Mouse (Mus musculus): Measurements from ENCODE around the gene Taco1.
"Not testable (repeated sequence)": the region's sequence is repeated elsewhere in the genome, so short reads cannot be mapped to it uniquely, and the experiment has no call there.

Gene Taco1

DNA sequence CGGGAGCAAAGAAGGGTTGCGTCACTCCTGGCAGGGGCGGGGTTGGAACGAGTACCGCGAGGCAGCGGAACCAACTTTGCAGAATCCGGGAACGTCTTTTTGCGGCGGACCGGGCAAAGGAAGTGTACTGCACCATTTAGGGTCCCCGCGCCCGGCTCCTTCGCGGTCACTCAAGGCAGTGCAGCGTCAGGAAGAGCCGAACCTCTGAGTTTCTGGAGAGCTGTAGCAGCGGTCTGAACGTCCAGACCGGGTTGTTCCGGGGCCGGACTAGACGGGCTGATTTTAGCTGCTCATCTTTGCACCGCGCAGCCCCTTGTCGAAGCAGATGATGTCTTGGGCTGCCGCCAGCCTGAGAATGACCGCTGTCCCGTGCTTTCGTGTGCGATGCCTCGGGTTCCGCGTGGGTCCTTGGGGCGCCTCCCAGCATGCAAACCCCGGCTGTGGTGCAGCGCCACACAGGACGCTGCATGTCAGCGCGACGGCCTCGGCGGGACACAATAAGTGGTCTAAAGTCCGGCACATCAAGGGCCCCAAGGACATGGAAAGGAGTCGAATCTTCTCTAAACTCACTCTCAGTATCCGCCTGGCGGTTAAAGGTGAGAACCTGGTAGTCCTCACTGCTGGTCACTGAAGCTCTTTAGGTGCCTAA lies at the start of gene Taco1:
TSS of gene Taco1 (plus strand) at position 139 of the 649 bp plus-strand sequence.
- DNase-seq = peak; percentile 98

DNA sequence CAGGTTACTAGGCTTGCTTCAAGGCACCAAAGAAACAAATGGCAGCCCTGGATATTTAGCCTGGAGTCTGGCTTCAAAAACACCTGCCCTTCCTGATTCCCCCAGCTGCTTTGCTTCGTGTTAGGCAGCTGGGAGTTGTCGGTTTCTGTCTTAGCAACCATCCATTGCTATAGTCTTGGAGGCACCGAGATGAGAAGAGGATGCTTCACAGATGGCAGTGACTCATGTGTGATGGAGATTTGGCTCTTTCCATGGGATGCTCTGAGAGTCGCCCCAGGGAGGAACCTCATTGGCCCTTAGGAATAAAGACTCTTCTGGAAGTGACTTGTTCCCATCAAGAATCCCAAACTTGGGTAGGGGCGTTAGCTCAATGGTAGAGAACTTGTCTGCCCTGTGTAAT lies 49.4 kb upstream of the Taco1 start:
- no peak for DNase-seq

DNA sequence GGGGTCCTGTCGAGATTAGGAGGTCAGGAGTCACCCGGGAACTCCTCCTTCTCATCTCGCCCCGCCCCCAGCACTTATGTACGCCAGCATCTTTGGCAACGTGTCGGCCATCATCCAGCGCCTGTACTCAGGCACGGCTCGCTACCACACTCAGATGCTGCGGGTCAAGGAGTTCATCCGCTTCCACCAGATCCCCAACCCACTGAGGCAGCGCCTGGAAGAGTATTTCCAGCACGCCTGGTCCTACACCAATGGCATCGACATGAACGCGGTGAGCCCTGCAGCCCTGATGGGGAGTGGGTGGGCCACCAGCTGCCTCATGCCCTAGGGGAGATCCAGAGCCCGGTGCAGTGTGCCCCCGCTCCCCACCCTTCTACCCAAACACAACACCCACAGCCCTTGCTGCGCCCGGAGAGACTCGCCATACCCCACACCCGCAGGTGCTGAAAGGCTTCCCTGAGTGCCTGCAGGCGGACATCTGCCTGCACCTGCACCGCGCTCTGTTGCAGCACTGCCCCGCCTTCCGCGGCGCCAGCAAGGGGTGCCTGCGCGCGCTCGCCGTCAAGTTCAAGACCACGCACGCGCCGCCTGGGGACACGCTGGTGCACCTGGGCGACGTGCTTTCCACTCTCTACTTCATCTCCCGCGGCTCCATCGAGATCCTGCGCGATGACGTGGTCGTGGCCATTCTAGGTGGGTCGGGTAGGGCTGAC lies 45.7 kb upstream of the Taco1 start:
- peak; percentile 46 to 59 for DNase-seq

DNA sequence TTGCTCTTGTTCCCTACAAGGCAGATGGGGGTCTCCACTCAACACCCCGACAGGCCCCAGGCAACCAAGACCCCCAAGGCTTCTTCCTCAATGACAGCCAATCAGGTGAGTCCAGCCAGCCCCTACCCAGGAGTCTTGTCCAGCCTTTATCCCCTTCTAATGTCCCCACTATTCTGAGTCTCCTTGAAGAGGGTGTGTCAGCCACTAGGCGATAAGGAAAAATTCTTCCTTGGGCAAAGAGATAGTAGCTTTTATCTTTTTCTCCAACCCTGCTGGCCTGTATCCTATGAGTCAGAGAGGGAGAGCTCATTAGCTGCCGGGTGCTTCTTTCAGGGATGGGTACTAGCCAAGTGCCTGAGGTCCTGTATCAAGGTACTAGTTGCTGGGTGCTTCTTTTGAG lies 40.1 kb upstream of the Taco1 start:
- DNase-seq = no peak

DNA sequence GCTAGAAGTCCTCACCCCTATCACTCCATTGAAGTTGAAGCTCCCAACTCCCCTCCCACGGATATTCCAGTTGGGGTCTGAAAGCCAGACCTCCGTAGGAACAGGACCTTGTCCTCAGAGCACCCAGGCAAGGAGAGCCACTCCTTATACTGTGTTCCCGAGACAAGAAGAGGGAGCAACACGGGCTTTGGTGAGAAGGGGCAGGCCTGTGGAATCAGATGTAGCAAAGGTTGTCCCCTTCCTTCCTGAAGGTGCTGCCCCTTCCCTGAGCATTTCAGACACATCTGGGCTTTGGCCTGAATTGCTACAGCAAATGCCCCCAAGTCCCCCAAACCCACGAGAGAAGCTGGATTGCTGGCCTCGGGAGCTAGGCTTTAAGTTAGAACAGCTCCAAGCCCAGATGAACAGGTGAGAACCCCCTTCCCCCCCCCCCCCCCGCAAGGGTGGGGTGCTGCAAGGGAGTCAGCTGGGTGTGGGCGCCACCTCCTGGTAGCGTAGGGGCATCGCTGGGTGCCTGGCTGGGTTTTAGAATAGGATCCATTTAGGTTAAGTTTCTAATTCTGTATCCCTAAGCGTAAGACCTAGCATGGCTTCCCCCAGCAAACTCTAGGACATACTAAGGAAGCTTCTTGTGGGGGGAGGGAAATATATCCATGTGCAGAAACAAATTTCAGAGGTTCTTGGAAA lies 39.3 kb upstream of the Taco1 start:
- peak; percentile 78 to 85 for DNase-seq

DNA sequence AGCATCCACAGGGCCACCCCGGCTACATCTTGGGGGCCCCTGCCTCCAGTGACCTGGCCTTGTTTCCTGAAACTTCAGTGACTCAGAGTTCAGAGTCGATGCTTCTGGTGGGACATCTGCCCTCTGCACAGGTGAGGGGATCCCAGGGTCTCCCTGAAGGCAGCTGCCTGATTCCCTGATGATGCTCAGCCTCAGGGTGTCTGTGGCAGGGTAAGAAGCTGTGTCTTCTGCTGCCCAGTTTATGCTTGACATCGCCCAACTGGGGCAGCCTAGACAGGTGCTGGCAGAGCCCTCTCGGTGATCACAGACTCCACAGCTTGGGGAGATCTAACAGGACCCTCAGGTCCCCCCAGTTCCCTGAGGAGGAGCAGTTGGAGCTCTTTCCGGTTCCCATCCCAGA lies 38.3 kb upstream of the Taco1 start:
- DNase-seq = no peak

DNA sequence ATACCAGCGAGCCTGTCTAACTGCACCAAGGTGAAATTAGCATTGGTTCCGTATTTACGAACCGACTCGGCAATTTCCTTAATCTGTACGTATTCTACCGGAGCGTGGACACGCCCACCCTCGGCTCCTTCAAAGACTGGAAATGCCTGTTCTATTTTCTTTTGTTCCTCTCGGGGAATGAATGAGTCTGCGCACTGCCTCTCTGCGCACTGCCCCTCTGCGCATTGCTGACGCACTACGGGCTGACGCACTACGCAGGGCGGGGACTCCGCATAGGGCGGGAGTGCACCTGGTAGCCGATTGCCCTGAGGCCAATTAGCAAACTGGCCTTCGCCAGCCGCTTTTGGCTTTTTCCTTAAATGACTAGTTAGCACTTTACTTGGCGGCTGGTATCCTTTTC lies 33.8 kb upstream of the Taco1 start:
- DNase-seq = not testable (repeated sequence)

DNA sequence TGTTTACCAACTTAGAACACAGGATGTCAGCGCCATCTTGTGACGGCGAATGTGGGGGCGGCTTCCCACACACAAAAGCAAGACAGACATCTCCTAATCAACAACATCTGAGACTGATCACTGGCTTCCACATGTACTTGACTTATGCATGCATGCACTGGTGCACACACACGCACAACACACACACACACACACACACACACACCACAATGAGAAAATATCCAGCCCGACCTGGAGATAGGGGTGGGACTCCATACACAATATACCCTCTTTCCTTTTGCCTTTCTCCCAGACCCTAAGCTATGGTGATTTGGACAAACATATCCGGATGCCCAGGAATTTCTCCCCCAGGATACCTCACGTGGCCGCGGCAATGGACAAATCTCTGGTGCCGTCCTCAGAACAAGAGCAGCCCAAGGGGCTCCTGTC lies 32.4 kb upstream of the Taco1 start:
- DNase-seq = peak in 1 of 2 experiments; percentile 40

DNA sequence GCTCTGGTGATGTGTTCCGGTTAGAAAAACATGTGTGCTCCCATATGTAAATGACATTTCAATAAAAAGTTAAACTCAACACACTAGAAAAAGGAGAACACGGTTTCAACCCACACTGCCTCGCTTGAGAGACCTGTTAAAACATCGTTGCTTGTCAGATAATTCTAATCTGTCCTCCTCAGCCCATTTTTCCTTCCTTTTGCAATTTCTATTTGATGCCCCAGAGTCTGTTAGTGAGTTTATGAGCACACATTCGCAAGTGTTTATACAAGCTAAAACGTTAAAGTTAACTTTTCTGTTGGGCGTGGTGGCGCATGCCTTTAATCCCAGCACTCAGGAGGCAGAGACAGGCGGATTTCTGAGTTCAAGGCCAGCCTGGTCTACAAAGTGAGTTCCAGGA lies 30.9 kb upstream of the Taco1 start:
- DNase-seq = no peak

DNA sequence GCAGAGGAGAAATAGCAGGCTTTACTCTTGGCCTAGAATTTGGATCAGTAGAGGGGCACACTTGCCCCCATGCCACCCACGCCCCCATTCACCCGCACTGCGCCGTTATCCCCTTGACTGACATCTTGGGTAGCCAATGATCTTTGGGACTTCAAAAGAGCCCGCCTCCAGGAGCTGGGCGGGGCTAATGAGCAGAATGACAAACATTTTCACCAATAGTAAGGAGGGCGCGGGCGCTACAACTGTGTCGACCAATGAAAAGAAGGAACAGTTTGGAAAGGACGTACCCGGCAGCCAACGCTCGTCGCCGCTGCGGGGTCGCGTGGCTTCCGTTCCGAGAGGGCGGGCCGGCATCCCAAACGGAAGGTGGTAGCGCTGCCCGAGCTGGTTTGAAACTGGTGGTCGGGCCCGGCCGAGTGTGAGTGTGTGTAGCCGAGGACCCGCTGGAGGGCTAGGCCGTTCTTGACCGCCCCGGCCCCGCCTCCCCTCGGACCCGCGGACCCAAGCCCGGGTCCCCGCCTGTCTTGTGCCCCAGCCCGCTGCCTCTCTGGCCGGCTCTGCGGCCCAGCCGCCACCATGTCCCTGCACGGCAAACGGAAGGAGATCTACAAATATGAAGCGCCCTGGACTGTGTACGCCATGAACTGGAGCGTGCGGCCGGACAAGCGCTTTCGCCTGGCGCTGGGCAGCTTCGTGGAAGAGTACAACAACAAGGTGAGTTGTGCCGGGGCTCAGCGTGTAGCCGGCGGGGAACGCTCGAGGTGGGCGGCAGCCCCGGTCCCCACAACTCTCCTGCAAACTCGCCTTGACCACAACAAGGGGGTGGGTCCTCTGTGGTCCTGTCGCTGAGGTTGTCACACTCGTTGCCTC lies 29.1 kb upstream of the Taco1 start, which contains the start of gene Dcaf7:
TSS of gene Dcaf7 (plus strand) at position 325 of the 870 bp plus-strand sequence.
- DNase-seq = peak; percentile 98 to 99

DNA sequence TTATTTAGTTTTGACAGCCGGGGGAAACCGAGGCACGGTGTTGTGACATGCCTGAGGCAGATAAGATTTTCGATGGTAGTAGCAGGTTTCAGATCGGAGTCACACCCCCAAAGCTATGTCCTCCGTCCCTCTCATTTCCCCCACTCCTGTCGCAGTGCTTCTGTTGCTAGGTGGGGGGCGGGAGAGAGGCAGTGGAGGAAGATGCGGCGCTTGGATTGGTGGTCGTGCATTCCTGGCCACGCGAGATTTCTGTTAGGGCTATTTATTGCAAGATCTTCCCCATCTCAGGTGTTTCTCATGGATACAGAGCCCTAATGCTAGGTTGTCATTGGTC lies 28.5 kb upstream of the Taco1 start:
- DNase-seq = peak; percentile 88 to 93

DNA sequence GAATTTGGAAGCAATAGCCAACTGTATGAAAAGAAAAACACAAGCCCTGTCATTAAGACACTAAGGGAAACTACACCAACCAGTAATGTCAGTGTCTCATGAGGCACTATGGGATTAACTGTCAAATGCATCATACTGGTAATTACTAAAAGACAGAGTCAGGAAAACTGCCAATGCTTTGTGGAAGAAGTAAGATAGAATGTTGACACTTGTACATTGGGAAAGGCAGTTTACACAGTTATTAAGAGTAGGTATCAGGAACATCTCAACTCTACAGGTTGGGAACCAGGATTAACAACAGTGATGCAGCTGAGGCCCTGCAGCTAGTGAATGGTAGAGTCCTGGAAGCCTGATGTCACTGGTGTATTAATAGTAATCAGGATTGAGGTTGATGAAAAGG lies 21.5 kb upstream of the Taco1 start:
- no peak for DNase-seq

DNA sequence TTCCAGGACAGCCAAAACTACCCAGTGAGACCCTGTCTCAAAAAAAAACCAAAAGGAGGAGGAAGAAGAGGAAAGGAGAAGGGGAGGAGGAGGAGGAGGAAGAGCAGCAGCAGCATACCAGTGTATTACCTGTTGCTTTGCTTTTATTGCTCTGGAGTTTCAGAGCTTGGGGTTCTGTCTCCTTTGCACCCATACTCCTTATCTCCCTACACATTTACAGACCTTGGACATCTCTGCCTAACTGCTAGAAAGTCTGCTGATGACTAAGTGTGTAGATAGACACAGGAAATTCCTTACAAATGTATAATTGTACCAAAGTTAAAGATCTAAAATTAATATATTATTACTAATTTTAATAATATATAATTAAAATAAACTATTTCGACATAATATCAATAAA lies 20.6 kb upstream of the Taco1 start:
- DNase-seq = no peak

DNA sequence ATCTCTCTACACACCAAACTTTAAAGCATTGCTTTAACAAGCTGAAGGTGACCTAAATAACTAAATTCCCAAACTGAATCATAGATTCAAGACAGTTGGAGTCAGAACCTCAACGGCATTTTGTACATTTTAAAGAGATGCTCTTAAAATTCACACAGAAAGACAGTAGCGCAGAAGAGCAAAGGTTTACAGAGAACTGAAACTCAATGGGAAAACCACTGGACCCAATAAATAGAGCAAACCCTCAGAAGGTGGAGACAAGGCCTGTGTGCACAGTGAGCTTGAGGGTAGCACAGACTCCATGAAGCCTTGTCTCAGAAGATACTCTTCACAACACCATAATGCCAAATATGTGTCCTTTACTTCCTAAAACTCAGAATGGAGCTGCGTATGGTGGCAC lies 20.1 kb upstream of the Taco1 start:
- no peak for DNase-seq

DNA sequence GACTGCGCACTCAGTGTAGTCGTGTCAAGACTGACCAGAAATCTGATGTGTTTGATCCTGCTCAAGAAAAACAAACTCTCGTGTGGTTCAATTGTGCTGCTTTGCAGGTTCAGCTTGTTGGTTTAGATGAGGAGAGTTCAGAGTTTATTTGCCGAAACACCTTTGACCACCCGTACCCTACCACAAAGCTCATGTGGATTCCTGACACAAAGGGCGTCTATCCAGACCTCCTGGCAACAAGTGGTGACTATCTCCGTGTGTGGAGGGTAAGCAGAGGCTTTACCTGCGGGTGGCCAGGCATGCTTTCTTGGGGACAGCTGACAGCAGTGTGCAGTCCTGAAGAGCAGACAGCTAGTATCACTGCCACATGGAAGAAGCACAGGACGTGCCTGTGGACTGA lies 19.3 kb upstream of the Taco1 start:
- no peak for DNase-seq

DNA sequence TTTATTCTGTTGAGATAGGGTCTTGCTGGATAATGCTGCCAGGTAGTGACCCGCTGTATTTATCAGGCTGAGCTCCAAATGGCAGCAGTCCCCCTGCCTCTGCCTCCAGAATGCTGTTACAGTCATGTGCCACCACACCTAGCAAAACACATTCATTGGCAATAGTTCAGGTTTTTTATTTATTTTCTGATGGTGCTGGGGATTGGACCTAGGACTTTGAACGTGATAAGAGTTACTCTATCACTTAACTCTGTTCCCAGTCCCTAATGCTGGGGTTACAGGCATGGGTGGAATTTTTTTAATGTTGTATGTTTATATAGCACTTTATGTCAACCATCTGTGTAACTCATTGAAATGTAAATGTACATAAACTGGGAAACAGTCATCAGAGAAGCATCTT lies 11.9 kb upstream of the Taco1 start:
- DNase-seq = no peak

DNA sequence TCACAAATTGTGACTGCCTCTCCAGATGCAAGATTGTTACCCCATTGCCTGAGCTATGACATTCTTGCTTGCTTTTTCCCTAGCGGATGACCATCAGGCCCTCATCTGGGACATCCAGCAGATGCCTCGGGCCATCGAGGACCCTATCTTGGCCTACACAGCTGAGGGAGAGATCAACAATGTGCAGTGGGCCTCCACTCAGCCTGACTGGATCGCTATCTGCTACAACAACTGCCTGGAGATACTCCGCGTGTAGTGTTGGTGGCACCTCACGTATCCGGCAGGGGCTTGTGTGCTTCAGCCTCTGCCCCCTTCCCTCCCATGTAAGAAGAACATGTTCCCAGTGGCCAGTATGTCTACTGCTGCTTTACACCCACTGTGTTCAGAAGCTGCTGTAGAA lies 11.3 kb upstream of the Taco1 start:
- DNase-seq = no peak

DNA sequence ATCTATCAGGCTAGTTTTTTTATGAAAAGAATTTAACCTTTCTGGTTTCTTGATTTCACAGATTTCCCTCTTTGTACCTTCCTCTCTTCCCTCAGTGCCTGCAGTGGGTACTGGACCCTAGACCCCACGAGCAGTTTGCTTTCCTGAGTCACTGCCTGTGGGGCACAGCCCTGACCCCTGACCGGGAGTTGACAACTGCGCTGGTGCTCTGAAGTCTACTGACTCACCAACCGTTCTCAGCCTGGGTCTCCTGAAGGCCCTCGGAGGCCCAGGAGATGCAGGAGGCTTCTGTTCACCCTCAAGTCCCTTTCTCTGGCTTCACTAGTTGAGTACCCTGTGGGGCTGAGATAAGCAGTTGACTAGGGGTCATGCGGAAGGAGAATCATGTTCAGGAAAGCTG lies 10.5 kb upstream of the Taco1 start:
- DNase-seq = no peak

DNA sequence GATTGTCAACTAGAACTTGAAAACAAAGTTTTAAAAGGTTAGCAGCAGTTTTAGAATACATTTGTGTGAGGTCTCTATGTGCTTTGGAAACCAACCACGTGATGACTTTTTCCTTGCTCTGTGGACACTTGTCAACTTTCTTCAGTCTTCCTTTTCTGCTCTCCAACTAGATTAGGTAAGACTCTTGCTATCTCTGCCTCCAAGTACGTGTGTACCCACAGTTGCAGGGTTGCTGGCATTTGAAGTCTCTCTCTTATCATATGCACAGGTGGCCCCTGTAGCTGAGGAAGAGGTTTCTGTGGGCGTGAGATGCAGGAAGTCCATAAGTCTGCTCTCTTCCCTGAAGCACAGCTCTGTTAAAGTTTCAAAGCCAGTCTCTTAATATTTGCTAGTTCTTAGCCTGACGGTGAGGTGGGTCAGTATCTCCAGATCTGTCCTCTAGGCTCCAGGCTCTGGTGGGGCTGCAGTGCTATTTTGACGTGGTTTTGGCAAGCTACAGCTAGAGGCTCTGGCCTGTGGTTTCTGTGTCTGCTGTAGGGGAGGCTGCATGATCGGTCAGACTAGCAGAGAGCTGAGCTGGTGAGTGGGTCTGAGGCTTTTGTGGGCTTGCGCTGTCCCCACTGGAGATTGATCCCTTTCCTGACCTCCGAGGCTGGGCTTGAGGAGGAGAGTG lies 8.9 kb upstream of the Taco1 start:
- no peak for DNase-seq

DNA sequence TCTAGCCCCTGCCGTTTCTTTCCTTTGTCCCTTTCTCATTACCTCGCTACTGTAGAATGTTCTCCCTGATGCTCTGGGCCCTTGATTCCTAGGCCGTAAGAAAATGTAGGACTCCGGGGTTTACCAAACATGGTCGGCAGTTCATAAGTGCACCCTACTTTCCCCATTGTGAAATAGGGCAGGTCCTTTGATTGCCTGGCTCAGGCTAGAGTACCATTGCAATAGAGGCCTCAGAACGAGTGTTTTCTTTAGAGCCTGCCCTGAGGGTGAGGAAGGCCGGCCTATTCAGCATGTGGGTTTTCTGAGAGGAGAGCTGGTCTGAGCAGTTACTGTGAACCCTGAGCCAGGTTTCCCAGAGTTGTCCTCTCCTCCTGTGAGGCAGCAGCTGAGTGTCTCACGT lies 7.8 kb upstream of the Taco1 start:
- no peak for DNase-seq

DNA sequence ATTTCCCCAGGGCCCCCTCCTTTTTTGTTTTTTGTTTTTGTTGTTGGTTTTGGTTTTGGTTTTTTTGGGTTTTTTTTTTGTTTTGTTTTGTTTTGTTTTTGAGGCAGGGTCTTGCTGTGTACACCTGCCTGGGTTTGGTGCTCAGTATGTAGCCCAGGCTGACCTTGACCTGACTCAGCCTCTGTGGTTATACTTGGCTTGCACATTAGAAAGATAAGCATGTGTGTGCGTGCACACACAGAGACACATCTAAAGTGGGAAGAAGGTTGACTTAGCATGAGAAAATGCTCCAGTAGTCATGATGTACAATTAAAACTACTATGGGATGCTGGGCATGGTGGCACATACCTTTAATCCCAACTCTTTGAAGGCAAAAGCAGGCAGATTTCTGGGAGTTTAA lies 5.3 kb upstream of the Taco1 start:
- DNase-seq = no peak

DNA sequence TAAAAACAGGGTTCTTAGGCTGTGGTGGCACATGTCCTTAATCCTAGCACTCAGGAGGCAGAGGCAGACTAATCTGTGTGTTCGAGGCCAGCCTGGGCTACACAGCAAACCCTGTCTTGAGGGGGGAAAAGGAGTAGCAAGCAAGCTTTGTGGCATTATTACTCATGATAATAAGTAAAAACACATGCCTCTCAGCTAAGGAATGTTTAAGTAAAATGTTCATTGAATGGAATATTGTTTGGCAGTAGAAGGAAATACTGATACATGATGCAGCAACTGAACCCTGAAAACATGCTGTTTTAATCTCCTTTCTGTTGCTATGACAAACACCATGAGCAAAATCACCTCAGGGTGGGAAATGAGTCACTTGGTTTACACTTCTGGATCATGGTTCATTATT lies 4.5 kb upstream of the Taco1 start:
- no peak for DNase-seq

DNA sequence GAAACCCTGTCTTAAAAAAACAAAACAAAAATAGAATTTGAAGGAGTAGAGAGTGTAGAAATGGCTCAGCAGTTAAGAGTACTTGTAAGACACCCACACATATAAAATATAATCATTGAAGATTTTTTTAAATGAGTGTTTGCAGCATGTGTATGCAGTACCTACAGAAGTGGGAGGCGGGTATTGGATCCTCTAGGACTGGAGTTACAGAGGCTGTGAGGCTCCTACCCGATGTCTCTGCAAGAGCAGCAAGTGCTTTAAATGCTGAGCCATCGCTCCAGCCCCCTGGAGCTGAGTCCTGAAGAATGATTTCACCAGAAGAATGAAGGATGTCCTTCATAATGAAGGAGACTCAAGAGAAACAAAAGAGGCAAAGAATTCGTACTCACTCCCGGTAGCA lies 2.1 kb upstream of the Taco1 start:
- DNase-seq = no peak

Measured in cerebellum, postnatal 14 days (tissue).